Mouse (Mus musculus) forebrain, embryonic 11.5 days (tissue): ENCODE results near the gene Txndc12. TPM values are rescaled to one million over a fixed set of nuclear protein-coding genes. Genes with fewer than 3 reads are reported as not detected.

Experiments
- ATAC-seq: fragments of 200-750 bp; cut with Nextera tagmentation; replicated peaks from 2 replicates; pipeline ENCODE4 v1.8.0; 2017; ENCODE audit warnings: moderate TSS enrichment; ENCODE audit not compliant: low FRiP score
- DNase-seq: peaks from one replicate; pipeline ENCODE4 v3.0.0-alpha.2; 2017; ENCODE audit warnings: low spot score
- H3K27ac ChIP-seq: fragments of 300-500 bp; sonication (generic); 2 replicates; pipeline ENCODE4 v1.5.1; 2014; ENCODE audit warnings: low read depth, low read length
- H3K27me3 ChIP-seq: fragments of 300-500 bp; sonication (generic); 2 replicates; pipeline ENCODE4 v1.6.1; 2014; ENCODE audit warnings: mild to moderate bottlenecking, low read length, mixed read lengths; ENCODE audit not compliant: control insufficient read depth, insufficient read depth
- H3K36me3 ChIP-seq: fragments of 300-500 bp; sonication (generic); 2 replicates; pipeline ENCODE4 v1.6.1; 2014; ENCODE audit warnings: mild to moderate bottlenecking, low read length, moderate library complexity, mixed read lengths; ENCODE audit not compliant: control insufficient read depth, insufficient read depth
- H3K4me1 ChIP-seq: fragments of 300-500 bp; sonication (generic); replicated peaks from 2 replicates; pipeline ENCODE4 v1.6.1; 2014; ENCODE audit warnings: low read length, mixed read lengths; ENCODE audit not compliant: control insufficient read depth, insufficient read depth
- H3K4me2 ChIP-seq: fragments of 300-500 bp; sonication (generic); 2 replicates; pipeline ENCODE4 v1.6.1; 2014; ENCODE audit warnings: low read depth, mild to moderate bottlenecking, low read length, moderate library complexity, mixed read lengths; ENCODE audit not compliant: severe bottlenecking
- H3K4me3 ChIP-seq: fragments of 300-500 bp; sonication (generic); 2 replicates; pipeline ENCODE4 v1.5.1; 2014; ENCODE audit warnings: low read depth, low read length
- H3K9ac ChIP-seq: fragments of 300-500 bp; sonication (generic); 2 replicates; pipeline ENCODE4 v1.6.1; 2014; ENCODE audit warnings: low read length
- H3K9me3 ChIP-seq: fragments of 300-500 bp; sonication (generic); 2 replicates; pipeline ENCODE4 v1.6.1; 2016; ENCODE audit warnings: low read length, mixed read lengths; ENCODE audit not compliant: control insufficient read depth
- WGBS: fragments of 180-500 bp; shearing (Covaris S2); extraction: QIAGEN DNeasy Blood & Tissue Kit; methylation state at CpG from one replicate; pipeline ENCODE4 v1.1.7; 2014; 5-methylcytosine and 5-hydroxymethylcytosine counted together
- polyA plus RNA-seq: library from polyadenylated mRNA; unstranded; fragments of >200 nt; fragmentation: Nextera tagmentation; extraction: Ambion mirVana; gene quantifications from 2 replicates; pipeline ENCODE4 v1.2.1, GENCODE M21; 2014

Gene Txndc12
- polyA plus RNA-seq: 99.4 and 101 TPM in 2 replicates

DNA sequence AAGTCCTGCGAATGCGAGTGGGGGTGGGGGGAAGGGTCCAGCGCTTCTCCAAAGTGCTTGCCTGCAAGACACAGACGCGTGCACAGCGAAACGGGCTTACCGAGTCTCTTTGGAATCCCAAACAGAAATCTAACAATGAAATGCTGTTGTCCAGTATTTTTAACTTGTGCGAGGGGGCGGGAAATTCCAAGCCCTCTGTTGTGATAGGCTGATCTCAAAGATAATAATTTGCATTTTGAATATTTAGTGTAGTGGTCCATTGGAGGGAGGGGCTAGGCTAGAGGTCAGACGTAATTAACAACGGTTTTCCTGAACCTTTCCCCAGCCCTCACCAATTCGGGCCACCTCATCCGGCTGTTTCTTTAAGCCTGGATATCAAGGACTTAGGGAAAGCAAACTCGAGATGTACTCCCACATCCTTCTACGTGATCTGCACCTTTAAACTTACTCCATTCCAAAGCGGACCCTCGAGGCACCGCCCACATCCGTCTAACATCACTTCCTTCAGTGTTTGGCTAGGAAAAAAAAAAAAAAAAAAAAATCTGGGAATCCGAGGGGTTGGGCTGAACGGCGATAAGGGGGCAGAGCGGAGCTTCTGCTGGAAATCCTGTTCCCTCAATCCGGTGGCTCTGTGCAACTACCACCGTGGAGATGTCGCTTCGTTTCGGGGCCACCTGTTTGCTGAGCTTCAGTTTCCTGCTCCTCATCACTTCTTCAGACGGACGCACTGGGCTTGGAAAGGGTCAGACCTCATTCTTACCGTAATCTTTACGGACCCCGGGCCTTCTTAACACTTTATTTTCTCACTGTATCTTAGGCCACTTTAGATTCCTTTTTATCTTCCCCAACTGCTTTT is at the start of gene Txndc12:
Gene Txndc12, plus strand, starts transcription at position 487 of the 856 bp plus-strand sequence.
- Histone ChIP-seq H3K4me2 (peak within 1 kb of the TSS; percentile 74), H3K36me3 (peaks cover 3% of the 10 kb centered on the region; the same call in 1 of the 2 replicates), H3K4me3 (peak within 1 kb of the TSS; percentile 98), H3K27me3 (no peaks in the 10 kb centered on the region), H3K9ac (peak within 1 kb of the TSS; percentile 99), H3K4me1 (peaks cover 4% of the 10 kb centered on the region; the same call in 1 of the 2 replicates), H3K9me3 (no peaks in the 10 kb centered on the region), H3K27ac (peak within 1 kb of the TSS; percentile 100)
- DNase-seq: peak; percentile 89
- ATAC-seq: peak; percentile 79
- under 1% methylated on average over 34 of the region's 34 CpGs for whole genome bisulfite sequencing

DNA sequence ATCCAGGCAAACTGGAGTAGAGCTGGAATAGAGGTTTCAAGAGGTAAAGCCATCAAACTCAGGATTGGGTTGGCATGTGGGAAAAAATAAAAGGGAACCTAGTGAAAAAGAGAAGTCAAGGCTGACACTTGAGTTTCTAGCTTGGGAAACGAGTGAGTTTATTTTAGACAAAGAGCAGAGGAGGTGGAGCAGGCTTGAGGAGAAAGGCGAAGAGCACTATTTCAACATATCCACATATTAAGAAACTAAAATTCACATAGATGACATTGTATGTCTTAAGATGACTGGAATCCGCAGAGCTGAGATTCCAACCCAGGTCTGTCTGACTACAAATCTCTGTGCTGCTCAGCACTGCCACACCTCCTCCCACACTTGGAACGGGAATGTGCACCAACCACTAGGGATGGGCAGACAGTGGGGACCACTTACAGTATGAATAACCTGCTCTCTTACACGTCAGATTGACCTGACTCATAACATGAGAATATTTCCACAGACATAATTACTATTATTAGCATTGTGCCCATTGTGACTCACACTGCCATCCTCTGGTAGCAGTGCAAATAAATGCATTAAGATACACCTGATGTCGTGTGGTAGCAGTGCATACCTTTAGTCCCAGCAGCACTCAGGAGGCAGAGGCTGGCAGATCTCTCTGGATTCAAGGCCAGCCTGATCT is 45.0 kb upstream of the Txndc12 start:
- H3K27ac ChIP-seq: no peak overlapping the region
- H3K9me3 ChIP-seq: no peaks in the 10 kb centered on the region
- WGBS: 81% methylated on average over 6 of the region's 6 CpGs
- ATAC-seq (no peak), DNase-seq (no peak)
- H3K36me3 ChIP-seq: no peaks in the 10 kb centered on the region
- no peak overlapping the region for H3K4me2 ChIP-seq
- no peaks in the 10 kb centered on the region for H3K4me1 ChIP-seq
- H3K27me3 ChIP-seq: no peaks in the 10 kb centered on the region
- H3K9ac ChIP-seq: no peak overlapping the region
- no peak overlapping the region for H3K4me3 ChIP-seq

DNA sequence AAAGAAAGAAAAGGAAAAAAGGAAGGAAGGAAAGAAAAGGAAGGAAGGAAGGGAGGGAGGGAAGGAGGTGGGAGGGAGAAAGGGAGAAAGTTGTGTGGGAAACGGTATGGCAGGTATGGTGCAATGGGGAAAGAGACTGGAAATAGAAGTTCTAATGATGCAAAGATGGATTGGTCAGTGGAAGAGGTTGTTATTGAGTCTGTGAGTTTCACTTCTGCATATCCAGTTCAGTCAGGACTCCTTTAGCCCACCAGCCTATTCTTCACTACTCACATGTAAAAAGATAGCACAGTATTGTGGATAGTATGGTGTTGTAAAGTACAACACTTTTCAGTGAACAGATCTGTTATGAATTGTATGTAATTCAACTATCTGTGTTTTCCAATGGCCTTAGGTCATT is 43.9 kb upstream of the Txndc12 start:
- Histone ChIP-seq H3K27ac (no peak overlapping the region), H3K9ac (no peak overlapping the region), H3K9me3 (no peaks in the 10 kb centered on the region), H3K36me3 (no peaks in the 10 kb centered on the region), H3K4me3 (no peak overlapping the region), H3K4me1 (no peaks in the 10 kb centered on the region), H3K27me3 (no peaks in the 10 kb centered on the region), H3K4me2 (no peak overlapping the region)
- WGBS: 81% methylated on average over 1 of the region's 1 CpGs
- no peak for DNase-seq
- no peak for ATAC-seq

DNA sequence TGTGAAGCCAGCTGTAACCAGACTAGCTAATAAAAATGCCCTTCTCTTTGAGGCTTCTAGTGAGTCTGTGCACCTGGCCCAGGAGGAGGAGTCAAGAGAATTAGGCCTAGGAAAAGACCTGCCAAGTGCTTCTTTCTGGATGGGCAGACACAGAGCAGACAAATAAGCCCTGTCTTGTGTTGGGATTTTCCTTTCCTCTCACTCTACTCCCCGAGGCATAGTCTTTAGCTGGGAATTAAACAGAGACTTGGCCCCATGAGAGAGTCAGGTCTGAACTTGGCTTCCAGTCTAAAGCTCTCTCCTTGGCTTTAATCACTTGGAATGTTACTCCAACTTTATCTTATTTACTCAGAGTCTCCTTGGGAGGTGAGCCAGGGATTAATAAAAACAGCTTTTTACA is 40.5 kb upstream of the Txndc12 start:
- Histone ChIP-seq H3K27me3 (no peaks in the 10 kb centered on the region), H3K4me3 (no peak overlapping the region), H3K9me3 (no peaks in the 10 kb centered on the region), H3K4me1 (0 out of 2 replicates have a peak, but pooled peaks cover 3% of the 10 kb centered on the region), H3K36me3 (no peaks in the 10 kb centered on the region), H3K4me2 (no peak overlapping the region), H3K27ac (no peak overlapping the region), H3K9ac (no peak overlapping the region)
- WGBS: 58% methylated on average over 1 of the region's 1 CpGs
- DNase-seq (no peak), ATAC-seq (no peak)

DNA sequence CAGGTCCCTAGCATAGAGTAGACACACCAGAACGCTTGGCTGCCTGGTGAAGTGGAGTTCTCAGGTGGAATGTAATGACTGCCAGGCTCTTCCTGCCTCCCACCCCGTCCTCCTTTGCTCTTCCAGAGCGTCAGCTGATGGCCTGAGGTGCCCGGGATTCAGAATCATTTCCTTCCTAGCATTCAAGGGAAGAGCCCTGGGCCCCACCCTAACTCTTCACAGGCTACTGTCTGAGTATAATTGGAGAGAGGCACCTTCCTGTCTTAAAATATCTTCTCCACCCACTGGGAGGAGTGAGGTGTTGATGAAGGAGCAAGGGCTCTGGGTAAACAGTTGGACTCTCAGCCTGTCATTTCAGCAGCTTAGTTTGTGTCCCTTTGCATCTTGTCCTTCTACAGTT is 37.7 kb upstream of the Txndc12 start:
- no peak overlapping the region for H3K27ac ChIP-seq
- DNase-seq (no peak), ATAC-seq (no peak)
- H3K9me3 ChIP-seq: no peaks in the 10 kb centered on the region
- no peak overlapping the region for H3K4me3 ChIP-seq
- 0 out of 2 replicates have a peak, but pooled peaks cover 3% of the 10 kb centered on the region for H3K4me1 ChIP-seq
- no peaks in the 10 kb centered on the region for H3K27me3 ChIP-seq
- H3K4me2 ChIP-seq: no peak overlapping the region
- no peaks in the 10 kb centered on the region for H3K36me3 ChIP-seq
- WGBS: 77% methylated on average over 4 of the region's 4 CpGs
- H3K9ac ChIP-seq: no peak overlapping the region

DNA sequence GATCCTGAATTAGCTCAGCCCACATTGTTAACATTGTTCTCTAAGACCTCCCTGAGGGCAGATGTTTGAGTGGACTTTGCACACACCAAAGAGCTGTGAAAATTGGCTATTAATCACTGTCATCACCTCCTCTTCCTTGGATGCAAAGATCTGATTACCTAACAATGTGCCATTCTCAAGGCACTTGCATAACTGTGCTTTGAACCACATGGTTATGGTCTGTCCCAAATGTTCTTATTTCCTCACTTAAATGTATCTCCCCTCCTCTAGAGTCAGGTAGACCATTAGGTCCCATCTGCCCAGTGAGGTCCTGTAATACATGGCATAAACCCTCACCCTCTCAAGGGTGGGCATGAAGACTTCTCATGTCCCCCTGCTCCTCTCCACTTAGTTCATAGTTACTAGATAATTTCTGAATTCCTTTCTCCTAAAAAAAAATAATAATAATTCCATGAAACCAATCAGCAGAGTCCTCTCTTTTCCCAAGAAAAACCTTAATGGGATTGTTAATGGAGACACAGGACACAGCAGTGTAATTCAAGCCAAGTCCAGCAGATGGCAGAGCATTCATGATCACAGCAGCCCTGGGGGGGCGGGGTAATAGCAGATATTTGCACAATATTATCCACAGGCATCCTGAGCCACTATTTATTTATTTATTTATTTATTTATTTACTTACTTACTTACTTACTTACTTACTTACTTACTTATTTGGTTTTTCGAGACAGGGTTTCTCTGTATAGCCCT is 36.1 kb upstream of the Txndc12 start:
- no peaks in the 10 kb centered on the region for H3K36me3 ChIP-seq
- H3K27ac ChIP-seq: no peak overlapping the region
- H3K9ac ChIP-seq: no peak overlapping the region
- H3K9me3 ChIP-seq: no peaks in the 10 kb centered on the region
- H3K4me1 ChIP-seq: 0 out of 2 replicates have a peak, but pooled peaks cover 3% of the 10 kb centered on the region
- H3K4me3 ChIP-seq: no peak overlapping the region
- H3K4me2 ChIP-seq: no peak overlapping the region
- no peaks in the 10 kb centered on the region for H3K27me3 ChIP-seq
- 55% methylated on average over 2 of the region's 2 CpGs for WGBS
- ATAC-seq: no peak
- DNase-seq: peak; percentile 76

DNA sequence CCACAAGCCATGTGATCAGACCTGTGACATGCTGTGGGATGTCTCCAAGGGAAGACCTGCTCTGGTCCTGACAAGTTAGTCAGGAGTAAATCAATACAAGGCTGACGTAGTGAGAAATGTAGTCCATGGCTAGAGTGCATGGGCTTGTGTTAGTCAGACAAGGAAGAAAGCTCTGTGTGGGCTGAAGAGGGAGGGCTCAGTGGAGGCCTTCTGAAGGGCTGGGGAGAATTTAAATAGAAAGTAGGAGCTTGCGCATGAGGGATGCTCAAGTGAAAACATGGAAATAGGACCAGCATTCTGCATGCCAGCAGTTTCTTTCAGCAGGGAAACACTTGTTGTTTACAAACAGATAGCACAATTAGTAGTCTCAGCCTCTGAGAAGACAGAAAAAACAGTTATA is 30.9 kb upstream of the Txndc12 start:
- Histone ChIP-seq H3K36me3 (no peaks in the 10 kb centered on the region), H3K27me3 (no peaks in the 10 kb centered on the region), H3K9ac (no peak overlapping the region), H3K4me3 (no peak overlapping the region), H3K27ac (no peak overlapping the region), H3K4me1 (no peaks in the 10 kb centered on the region), H3K9me3 (no peaks in the 10 kb centered on the region), H3K4me2 (no peak overlapping the region)
- WGBS: 93% methylated on average over 2 of the region's 2 CpGs
- DNase-seq (no peak), ATAC-seq (no peak)

DNA sequence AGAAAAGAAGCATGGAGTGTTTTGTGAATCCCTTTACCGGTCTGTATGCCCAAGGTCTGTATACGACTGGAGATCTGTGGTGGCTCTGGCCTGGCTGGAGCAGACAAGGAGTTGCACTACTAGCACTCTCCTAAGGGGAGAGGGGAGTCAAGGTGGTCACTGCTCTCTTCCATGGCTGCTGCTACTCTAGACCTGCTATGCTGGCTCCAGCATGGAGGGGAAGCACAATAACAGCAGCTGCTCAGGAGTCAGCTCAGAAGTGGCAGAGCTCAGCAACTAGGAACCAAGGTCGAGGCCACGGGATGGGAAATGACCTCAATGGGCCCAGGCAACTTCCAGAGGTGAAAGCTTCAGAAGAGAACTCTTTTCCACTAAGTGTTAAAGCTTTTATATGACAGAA is 23.3 kb upstream of the Txndc12 start:
- H3K9me3 ChIP-seq: no peaks in the 10 kb centered on the region
- H3K4me1 ChIP-seq: no peaks in the 10 kb centered on the region
- ATAC-seq: no peak
- no peak overlapping the region for H3K4me3 ChIP-seq
- H3K27me3 ChIP-seq: no peaks in the 10 kb centered on the region
- DNase-seq: no peak
- no peaks in the 10 kb centered on the region for H3K36me3 ChIP-seq
- WGBS: 65% methylated on average over 4 of the region's 4 CpGs
- H3K27ac ChIP-seq: no peak overlapping the region
- no peak overlapping the region for H3K4me2 ChIP-seq
- H3K9ac ChIP-seq: no peak overlapping the region
